Mouse (Mus musculus) hindbrain, embryonic 12.5 days (tissue): ENCODE measurements around the gene Rrp9. TPM values are rescaled to one million over a fixed set of nuclear protein-coding genes. Genes with fewer than 3 reads are reported as not detected.

Source experiments
- ATAC-seq: fragments of 200-750 bp; cut with Nextera tagmentation; 2 replicates; pipeline ENCODE4 v1.8.0; 2017; ENCODE audit warnings: moderate TSS enrichment; ENCODE audit not compliant: low FRiP score
- H3K27ac ChIP-seq: fragments of 300-500 bp; sonication (generic); 2 replicates; pipeline ENCODE4 v1.5.1; 2016; ENCODE audit warnings: mild to moderate bottlenecking
- H3K27me3 ChIP-seq: fragments of 300-500 bp; sonication (generic); 2 replicates; pipeline ENCODE4 v1.6.1; 2016; ENCODE audit warnings: mild to moderate bottlenecking
- H3K36me3 ChIP-seq: fragments of 300-500 bp; sonication (generic); 2 replicates; pipeline ENCODE4 v1.6.1; 2016; ENCODE audit warnings: mild to moderate bottlenecking
- H3K4me1 ChIP-seq: fragments of 300-500 bp; sonication (generic); 2 replicates; pipeline ENCODE4 v1.6.1; 2016
- H3K4me2 ChIP-seq: fragments of 300-500 bp; sonication (generic); replicated peaks from 2 replicates; pipeline ENCODE4 v1.6.1; 2016; ENCODE audit warnings: mild to moderate bottlenecking
- H3K4me3 ChIP-seq: fragments of 300-500 bp; sonication (generic); 2 replicates; pipeline ENCODE4 v1.5.1; 2016; ENCODE audit warnings: mild to moderate bottlenecking
- H3K9ac ChIP-seq: fragments of 300-500 bp; sonication (generic); 2 replicates; pipeline ENCODE4 v1.6.1; 2016; ENCODE audit warnings: mild to moderate bottlenecking, moderate library complexity
- H3K9me3 ChIP-seq: fragments of 300-500 bp; sonication (generic); replicated peaks from 2 replicates; pipeline ENCODE4 v1.6.1; 2016; ENCODE audit warnings: mild to moderate bottlenecking
- WGBS: fragments of 180-500 bp; shearing (Covaris S2); methylation state at CpG from one replicate; pipeline ENCODE4 v1.1.7; 2016; 5-methylcytosine and 5-hydroxymethylcytosine counted together
- polyA plus RNA-seq: library from polyadenylated mRNA; unstranded; fragments of >200 nt; fragmentation: Nextera tagmentation; extraction: Ambion mirVana; gene quantifications from 2 replicates; pipeline ENCODE4 v1.2.1, GENCODE M21; 2016

The Rrp9 gene
- polyA plus RNA-seq, 1 experiment from 2014 or later = 42.7 TPM

DNA sequence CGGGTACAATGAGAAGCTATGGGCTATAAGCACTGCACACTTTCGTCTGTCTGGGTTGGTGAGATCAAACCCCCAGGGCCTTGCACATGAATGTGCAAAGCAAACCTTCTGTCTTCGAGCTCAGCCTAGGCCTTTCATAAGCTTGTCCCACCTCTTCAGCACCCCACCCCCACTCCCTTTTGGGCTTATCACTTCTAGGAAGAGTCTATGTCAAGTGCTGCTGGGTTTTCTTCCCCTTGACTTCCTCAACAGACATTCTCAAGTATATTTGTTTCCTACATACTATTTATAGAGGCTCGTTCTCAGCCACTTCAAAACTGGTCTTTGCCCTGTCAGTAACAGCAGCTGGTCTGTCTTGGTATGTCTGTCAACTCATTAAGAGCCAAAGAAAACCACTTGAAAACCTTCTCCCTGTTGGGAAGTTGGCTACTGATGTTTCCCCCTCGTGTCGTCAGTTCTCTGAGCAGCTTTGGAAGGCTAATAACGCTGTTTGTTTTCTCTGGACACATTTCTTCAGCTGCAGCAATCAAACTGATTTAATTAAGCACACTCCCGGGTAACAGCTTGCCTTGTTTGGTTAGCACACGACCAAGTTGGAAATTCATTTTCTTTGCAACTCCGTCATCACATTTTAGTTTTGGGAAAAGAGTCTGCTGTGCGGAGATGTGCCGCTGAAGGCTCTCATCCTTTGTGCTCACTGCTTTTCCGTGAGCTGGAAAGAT, 37.1 kb downstream of the Rrp9 start:
- no peaks in the 10 kb centered on the region for H3K27me3 ChIP-seq
- ATAC-seq = no peak
- H3K9ac ChIP-seq = no peak overlapping the region
- no peaks in the 10 kb centered on the region for H3K9me3 ChIP-seq
- H3K4me2 ChIP-seq = no peak overlapping the region
- H3K36me3 ChIP-seq = no peaks in the 10 kb centered on the region
- no peak overlapping the region for H3K4me3 ChIP-seq
- 73% methylated on average over 13 of the region's 13 CpGs for WGBS
- no peaks in the 10 kb centered on the region for H3K4me1 ChIP-seq
- no peak overlapping the region for H3K27ac ChIP-seq

DNA sequence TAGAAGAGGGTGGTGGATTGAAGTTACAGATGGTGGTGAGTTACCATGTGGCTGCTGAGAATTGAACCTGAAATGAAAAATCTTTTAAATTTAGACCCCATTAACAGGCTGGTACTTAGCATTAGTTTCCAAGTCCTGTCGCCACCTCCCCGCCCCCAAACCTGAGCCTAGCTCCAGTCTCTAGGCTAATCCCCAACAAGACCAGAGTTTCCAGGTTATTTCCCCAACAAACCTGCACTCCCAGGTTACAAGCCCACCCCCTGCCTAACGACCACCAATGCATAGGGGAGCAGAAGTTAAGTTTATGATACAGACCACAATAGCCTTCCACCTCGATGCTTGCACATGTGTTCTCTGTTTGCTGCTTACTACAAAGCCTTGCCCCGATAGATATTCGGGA, 37.8 kb downstream of the Rrp9 start:
- Histone ChIP-seq H3K9ac (no peak overlapping the region), H3K27me3 (no peaks in the 10 kb centered on the region), H3K36me3 (no peaks in the 10 kb centered on the region), H3K4me1 (no peaks in the 10 kb centered on the region), H3K9me3 (no peaks in the 10 kb centered on the region), H3K4me3 (no peak overlapping the region), H3K27ac (no peak overlapping the region), H3K4me2 (no peak overlapping the region)
- 77% methylated on average over 6 of the region's 6 CpGs for WGBS
- ATAC-seq = no peak

DNA sequence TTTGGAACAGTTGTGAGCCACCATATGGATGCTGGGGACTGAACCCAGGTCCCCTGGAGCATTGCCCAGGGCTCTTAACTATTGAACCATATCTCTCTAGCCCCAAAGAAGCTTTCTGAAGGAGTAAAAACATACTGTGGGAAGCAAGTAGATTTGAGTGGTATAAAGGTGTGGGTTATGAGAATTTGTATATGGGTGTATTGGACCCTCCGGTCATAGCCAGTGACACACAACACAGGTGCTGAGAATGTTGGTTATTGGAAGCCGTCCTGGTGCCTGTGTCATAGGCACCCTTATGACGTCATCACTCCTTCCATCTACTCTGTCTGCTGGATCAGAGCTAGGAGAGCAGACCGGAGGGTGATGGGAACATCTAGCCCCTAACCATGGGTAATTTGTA, 38.5 kb downstream of the Rrp9 start, which contains the start of gene Iqcf5:
Iqcf5 (plus strand) TSS at position 301 of the 400 bp plus-strand sequence.
- no peak within 1 kb of the TSS for H3K4me2 ChIP-seq
- no peak within 1 kb of the TSS for H3K27ac ChIP-seq
- H3K9me3 ChIP-seq = no peaks in the 10 kb centered on the region
- H3K4me3 ChIP-seq = no peak within 1 kb of the TSS
- no peak for ATAC-seq
- WGBS = 87% methylated on average over 4 of the region's 4 CpGs
- H3K27me3 ChIP-seq = no peaks in the 10 kb centered on the region
- H3K36me3 ChIP-seq = no peaks in the 10 kb centered on the region
- H3K9ac ChIP-seq = no peak within 1 kb of the TSS
- H3K4me1 ChIP-seq = no peaks in the 10 kb centered on the region

DNA sequence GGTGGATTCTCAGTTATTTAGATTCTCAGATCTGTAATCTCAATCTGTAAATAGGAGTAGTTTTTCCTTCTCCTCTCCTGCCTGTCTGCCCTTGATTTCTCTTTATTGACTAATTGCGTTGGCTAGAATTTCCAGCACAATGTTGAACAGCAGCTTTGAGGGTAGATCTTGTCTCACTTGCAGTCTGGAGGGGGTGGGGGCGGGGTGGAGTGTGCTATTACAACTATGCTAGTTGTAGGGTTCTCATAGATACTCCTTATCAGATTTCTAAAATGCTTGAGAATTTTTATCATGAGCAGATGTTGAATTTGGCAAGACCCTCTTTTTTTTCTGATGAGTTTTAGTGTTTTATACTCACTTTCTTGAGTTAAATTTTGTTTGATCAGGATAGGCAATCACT, 43.7 kb downstream of the Rrp9 start:
- no peak for ATAC-seq
- H3K9me3 ChIP-seq = no peaks in the 10 kb centered on the region
- WGBS = 76% methylated on average over 2 of the region's 2 CpGs

DNA sequence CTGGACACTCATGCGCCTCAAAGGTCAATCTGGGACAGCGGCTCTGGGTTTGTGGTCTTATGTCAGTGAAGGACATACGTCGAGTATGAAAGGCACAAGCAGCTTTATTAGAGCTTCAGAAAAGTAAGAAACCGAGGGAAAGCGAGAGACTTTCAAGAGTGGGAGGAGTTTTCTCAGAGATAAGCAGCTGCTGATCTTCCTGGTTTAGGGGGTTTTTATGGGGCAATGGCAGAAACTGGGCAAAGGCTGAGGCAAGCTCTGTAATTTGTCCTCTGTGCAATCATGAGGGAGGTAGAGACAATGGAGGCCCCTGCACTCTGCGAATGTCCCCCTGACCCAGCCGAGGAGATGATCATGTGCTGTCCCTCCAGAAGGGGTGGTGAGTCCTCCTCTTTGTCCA, 44.1 kb downstream of the Rrp9 start:
- no peak overlapping the region for H3K27ac ChIP-seq
- ATAC-seq = no peak
- no peak overlapping the region for H3K4me2 ChIP-seq
- H3K27me3 ChIP-seq = no peaks in the 10 kb centered on the region
- WGBS = 83% methylated on average over 8 of the region's 8 CpGs
- no peaks in the 10 kb centered on the region for H3K4me1 ChIP-seq
- no peak overlapping the region for H3K9ac ChIP-seq
- H3K4me3 ChIP-seq = no peak overlapping the region
- H3K9me3 ChIP-seq = no peaks in the 10 kb centered on the region
- no peaks in the 10 kb centered on the region for H3K36me3 ChIP-seq

More for the DNA sequence above, 43.7 kb downstream of the Rrp9 start:
- Histone ChIP-seq H3K9ac (no peak overlapping the region), H3K4me3 (no peak overlapping the region), H3K4me2 (no peak overlapping the region), H3K36me3 (no peaks in the 10 kb centered on the region), H3K27me3 (no peaks in the 10 kb centered on the region), H3K4me1 (no peaks in the 10 kb centered on the region), H3K27ac (no peak overlapping the region)

DNA sequence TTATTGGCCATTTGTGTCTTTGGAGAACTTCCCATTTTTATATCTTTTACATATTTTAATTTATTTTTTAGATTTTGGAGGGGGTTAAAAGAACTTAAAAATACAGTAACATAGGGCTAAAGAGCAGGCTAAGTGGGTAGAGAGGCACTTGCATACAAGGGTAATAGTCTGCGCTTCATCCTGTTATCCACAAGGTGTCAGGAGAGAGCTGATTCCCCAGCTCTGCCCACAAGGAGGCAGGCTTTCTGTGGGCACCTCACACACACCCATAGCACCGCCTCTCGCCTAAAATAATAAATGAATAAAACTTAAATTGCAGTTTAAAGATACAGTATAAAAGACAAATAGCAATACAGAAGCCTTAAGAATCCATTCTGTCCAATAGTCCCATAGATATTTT, 56.1 kb downstream of the Rrp9 start:
- no peaks in the 10 kb centered on the region for H3K9me3 ChIP-seq

DNA sequence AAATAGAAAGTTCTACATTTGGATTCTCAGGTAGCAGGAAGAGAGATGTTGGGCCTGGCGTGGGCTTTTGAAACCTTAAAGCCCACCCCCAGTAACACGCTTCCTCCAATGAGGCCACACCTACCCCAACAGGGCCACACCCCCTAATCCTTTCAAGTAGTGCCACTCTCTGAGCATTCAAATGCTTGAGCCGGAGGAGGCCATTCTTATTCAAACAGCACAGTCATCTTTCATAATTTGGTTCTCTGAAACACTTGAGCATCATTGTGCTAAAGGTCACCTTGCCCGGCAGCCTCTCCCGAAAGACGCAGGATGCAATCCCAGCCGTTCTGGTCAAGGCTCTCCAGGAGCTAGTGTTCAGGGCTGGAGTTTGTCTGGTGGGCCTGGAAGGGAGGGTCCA, 58.5 kb downstream of the Rrp9 start:
- H3K4me2 ChIP-seq = no peak overlapping the region
- H3K4me1 ChIP-seq = no peaks in the 10 kb centered on the region
- H3K9me3 ChIP-seq = no peaks in the 10 kb centered on the region
- H3K36me3 ChIP-seq = no peaks in the 10 kb centered on the region
- no peak overlapping the region for H3K4me3 ChIP-seq
- WGBS = 95% methylated on average over 7 of the region's 7 CpGs
- H3K27me3 ChIP-seq = no peaks in the 10 kb centered on the region
- H3K27ac ChIP-seq = no peak overlapping the region
- ATAC-seq = no peak
- no peak overlapping the region for H3K9ac ChIP-seq

More for the DNA sequence above, 56.1 kb downstream of the Rrp9 start:
- H3K9ac ChIP-seq = no peak overlapping the region
- no peaks in the 10 kb centered on the region for H3K36me3 ChIP-seq
- H3K27me3 ChIP-seq = no peaks in the 10 kb centered on the region
- H3K4me2 ChIP-seq = no peak overlapping the region
- H3K4me3 ChIP-seq = no peak overlapping the region
- no peaks in the 10 kb centered on the region for H3K4me1 ChIP-seq
- ATAC-seq = no peak
- WGBS = 38% methylated on average over 3 of the region's 3 CpGs
- no peak overlapping the region for H3K27ac ChIP-seq

DNA sequence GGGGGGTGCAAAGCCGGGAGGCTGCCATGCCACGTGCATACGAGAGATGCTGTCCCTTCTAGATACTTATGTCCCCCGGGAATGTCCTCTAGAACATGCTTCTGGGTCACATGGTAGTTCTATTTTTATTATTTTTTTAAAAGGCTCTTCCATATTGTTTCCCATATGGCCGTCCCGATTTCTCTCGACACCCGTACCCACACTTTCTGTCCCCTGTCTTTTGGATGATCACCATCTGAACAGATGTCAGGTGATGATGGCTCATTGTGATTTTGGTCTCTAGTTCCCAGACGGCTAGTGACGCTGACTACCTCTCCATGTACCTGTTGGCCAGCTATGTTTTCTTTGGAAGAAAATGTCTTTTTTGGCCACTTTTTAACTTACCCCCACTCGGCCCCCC, 59.2 kb downstream of the Rrp9 start:
- H3K4me1 ChIP-seq = no peaks in the 10 kb centered on the region
- H3K36me3 ChIP-seq = no peaks in the 10 kb centered on the region
- H3K4me2 ChIP-seq = no peak overlapping the region
- no peaks in the 10 kb centered on the region for H3K27me3 ChIP-seq
- no peak for ATAC-seq
- H3K9me3 ChIP-seq = no peaks in the 10 kb centered on the region
- no peak overlapping the region for H3K9ac ChIP-seq
- no peak overlapping the region for H3K27ac ChIP-seq
- H3K4me3 ChIP-seq = no peak overlapping the region
- WGBS = 94% methylated on average over 11 of the region's 11 CpGs

Other genes starting within 250 kb of the Rrp9 start
- 79.2 and 92.1 TPM in 2 replicates for gene Alas1, start 227.3 kb upstream of the Rrp9 start, polyA plus RNA-seq
- 15.4 and 16.4 TPM in 2 replicates for gene Poc1a, start 194.9 kb upstream of the Rrp9 start, polyA plus RNA-seq
- gene Dusp7, start 107.3 kb upstream of the Rrp9 start, polyA plus RNA-seq = 25.5 and 26.9 TPM in 2 replicates
- gene Rpl29, start 46.5 kb upstream of the Rrp9 start, polyA plus RNA-seq = 629 and 723 TPM in 2 replicates
- 29.0 and 30.7 TPM in 2 replicates for gene Acy1, start 37.6 kb upstream of the Rrp9 start, polyA plus RNA-seq
- gene Abhd14b, start 28.5 kb upstream of the Rrp9 start, polyA plus RNA-seq = 7.6 and 8.5 TPM in 2 replicates
- 37.5 and 39.7 TPM in 2 replicates for gene Abhd14a, start 28.3 kb upstream of the Rrp9 start, polyA plus RNA-seq
- gene Pcbp4, start 22.7 kb upstream of the Rrp9 start, polyA plus RNA-seq = 308 and 309 TPM in 2 replicates
- gene Gpr62, start 10.0 kb upstream of the Rrp9 start, polyA plus RNA-seq = 0.41 and 0.68 TPM in 2 replicates
- gene Parp3, start 986 bp downstream of the Rrp9 start, polyA plus RNA-seq = 1.6 and 2.1 TPM in 2 replicates
- not detected in 2 replicates for gene Iqcf1, start 24.0 kb downstream of the Rrp9 start, polyA plus RNA-seq
- not detected in 2 replicates for gene Iqcf5, start 38.6 kb downstream of the Rrp9 start, polyA plus RNA-seq
- gene Iqcf3, start 85.7 kb downstream of the Rrp9 start, polyA plus RNA-seq = not detected in 2 replicates
- gene Iqcf4, start 95.0 kb downstream of the Rrp9 start, polyA plus RNA-seq = not detected in 2 replicates
- gene Iqcf6, start 150.6 kb downstream of the Rrp9 start, polyA plus RNA-seq = not detected in 2 replicates
- gene Grm2, start 180.1 kb downstream of the Rrp9 start, polyA plus RNA-seq = 4.4 and 4.7 TPM in 2 replicates
- gene Tex264, start 210.0 kb downstream of the Rrp9 start, polyA plus RNA-seq = 40.7 and 41.0 TPM in 2 replicates